Mouse (Mus musculus): ENCODE data around the gene Olfr1286. TPM values are rescaled to one million over a fixed set of nuclear protein-coding genes. Genes with fewer than 3 reads are reported as not detected.

Olfr1286 gene
- not detected for total RNA-seq (2021)
- long read RNA-seq, experiment 1, result 0 reads
- long read RNA-seq, experiment 2, result 0 reads

DNA sequence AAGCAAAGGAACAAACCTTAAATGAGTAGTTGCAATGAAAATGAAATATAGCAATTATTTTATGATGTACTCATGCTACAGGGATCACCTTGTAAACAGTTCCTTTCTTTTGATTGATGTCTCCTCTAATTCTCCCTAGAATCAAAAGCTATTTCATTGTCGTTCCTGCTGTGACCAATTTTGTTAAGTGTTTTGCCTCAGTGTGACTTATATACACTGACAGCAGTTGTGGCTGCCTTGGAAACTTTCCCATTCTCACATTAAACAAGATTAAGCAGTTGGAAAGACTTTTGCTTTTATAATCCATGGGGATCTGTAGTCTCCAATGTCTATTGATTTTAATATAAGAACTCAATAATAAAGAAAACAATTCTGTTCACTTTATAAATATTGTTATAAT is at the start of gene Olfr1286:
Gene Olfr1286 (minus strand): TSS at position 185 of the 400 bp plus-strand sequence.
- DNase-seq, result no peak
- intact Hi-C loops (cut with DNase I), result no loop called here

DNA sequence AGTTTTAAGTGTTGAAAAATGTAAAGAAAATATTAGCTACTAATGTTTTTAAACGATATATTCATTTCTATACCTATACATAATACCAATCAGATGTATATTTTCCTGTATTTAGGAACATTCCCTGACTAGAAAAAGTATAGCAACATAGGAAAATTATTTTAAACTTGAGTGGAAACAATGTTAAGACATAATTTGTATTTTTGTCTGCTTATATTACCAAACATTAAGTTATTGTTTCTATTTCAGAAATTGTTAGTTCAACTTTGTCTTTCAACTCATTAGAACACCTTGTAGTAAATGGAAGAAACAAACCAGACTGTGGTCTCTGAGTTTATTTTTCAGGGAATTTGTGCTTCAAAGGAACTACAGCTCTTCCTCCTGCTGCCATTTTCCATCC is 25.9 kb upstream of the Olfr1286 start, which contains the start of gene Olfr1287:
Gene Olfr1287 (plus strand): TSS at position 301 of the 400 bp plus-strand sequence.
- intact Hi-C loops (cut with DNase I), result no loop called here

DNA sequence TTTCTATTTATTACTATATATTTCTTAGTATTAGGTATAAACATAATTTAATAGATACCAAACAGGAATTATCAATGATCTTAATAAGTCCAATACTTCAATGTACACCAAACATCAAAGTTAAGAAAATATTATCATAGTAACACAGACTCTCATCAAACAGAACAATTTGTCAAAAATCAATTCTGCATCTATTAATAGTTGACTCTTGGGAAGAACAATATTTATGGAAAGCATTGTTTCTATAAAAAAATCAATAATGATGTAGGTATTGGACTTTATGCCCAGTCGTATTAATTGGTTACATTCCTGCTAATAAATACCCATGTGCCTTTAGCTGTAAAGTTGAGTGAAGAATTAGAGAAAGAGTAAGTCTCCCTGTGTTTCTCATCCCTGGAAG is 47.7 kb downstream of the Olfr1286 start, which contains the start of gene Olfr1284:
Gene Olfr1284 (plus strand): TSS at position 301 of the 400 bp plus-strand sequence.
- no peak for DNase-seq
- intact Hi-C loops (cut with DNase I), result no loop called here

More for the DNA sequence above, 25.9 kb upstream of the Olfr1286 start, which contains the start of gene Olfr1287:
- no peak for DNase-seq

Other genes with a start within 250 kb of the Olfr1286 start
- gene 4930430A15Rik, start 193.5 kb downstream of the Olfr1286 start, total RNA-seq (2021), result not detected
- gene Olfr1275, start 187.8 kb downstream of the Olfr1286 start, total RNA-seq (2021), result not detected
- gene Olfr1276, start 168.6 kb downstream of the Olfr1286 start, total RNA-seq (2021), result not detected
- gene Olfr1277, start 149.0 kb downstream of the Olfr1286 start, total RNA-seq (2021), result not detected
- gene Olfr1278, start 133.0 kb downstream of the Olfr1286 start, total RNA-seq (2021), result not detected
- not detected for gene Olfr1279, start 122.5 kb downstream of the Olfr1286 start, total RNA-seq (2021)
- gene Olfr1280, start 109.1 kb downstream of the Olfr1286 start, total RNA-seq (2021), result not detected
- gene Olfr1281, start 96.6 kb downstream of the Olfr1286 start, total RNA-seq (2021), result not detected
- gene Olfr1282, start 87.0 kb downstream of the Olfr1286 start, total RNA-seq (2021), result not detected
- gene Olfr1283, start 56.3 kb downstream of the Olfr1286 start, total RNA-seq (2021), result not detected
- not detected for gene Olfr1284, start 47.6 kb downstream of the Olfr1286 start, total RNA-seq (2021)
- not detected for gene Olfr1287, start 26.0 kb upstream of the Olfr1286 start, total RNA-seq (2021)
- not detected for gene Olfr1288, start 51.0 kb upstream of the Olfr1286 start, total RNA-seq (2021)
- gene Olfr1289, start 57.7 kb upstream of the Olfr1286 start, total RNA-seq (2021), result not detected
- not detected for gene Olfr1290, start 70.7 kb upstream of the Olfr1286 start, total RNA-seq (2021)
- gene Olfr1291-ps1, start 74.1 kb upstream of the Olfr1286 start, total RNA-seq (2021), result not detected
- gene Olfr1293-ps, start 102.1 kb upstream of the Olfr1286 start, total RNA-seq (2021), result not detected
- not detected for gene Olfr1294, start 117.2 kb upstream of the Olfr1286 start, total RNA-seq (2021)
- gene Olfr1295, start 146.6 kb upstream of the Olfr1286 start, total RNA-seq (2021), result not detected
- not detected for gene Olfr1297, start 203.4 kb upstream of the Olfr1286 start, total RNA-seq (2021)
- not detected for gene Olfr1298, start 226.1 kb upstream of the Olfr1286 start, total RNA-seq (2021)
- not detected for gene Olfr1299, start 238.3 kb upstream of the Olfr1286 start, total RNA-seq (2021)